Mouse (Mus musculus) heart, adult 11 months (tissue): Measurements from ENCODE around the gene Epha1.

Experiments used
- DNase-seq: peaks from one replicate; pipeline ENCODE4 v3.0.0; 2022

Epha1 gene

DNA sequence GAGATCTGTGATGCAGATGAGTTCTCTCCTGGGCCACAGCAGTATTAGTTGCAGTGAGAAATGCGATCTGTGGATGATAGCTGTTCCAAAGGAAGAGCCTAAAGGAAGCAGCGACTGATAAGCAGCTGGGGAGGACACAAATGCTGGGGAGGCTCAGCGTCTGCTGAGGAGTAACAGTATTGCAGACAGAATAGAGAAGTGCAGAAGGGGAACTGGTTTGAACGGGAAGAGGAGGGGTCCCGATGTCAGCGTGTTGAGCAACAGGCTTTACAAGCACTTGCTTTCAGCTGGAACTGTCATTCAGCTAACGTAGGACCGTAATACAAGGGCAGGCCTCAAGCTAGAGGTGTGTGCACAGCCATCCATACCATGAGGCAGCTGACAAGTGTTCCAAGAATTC is 19.9 kb downstream of the Epha1 start:
- DNase-seq = peak; percentile 97

GRCm38 (mm10) chr6:42352486-42352846 is 20.6 kb downstream of the Epha1 start:
- no peak for DNase-seq

DNA sequence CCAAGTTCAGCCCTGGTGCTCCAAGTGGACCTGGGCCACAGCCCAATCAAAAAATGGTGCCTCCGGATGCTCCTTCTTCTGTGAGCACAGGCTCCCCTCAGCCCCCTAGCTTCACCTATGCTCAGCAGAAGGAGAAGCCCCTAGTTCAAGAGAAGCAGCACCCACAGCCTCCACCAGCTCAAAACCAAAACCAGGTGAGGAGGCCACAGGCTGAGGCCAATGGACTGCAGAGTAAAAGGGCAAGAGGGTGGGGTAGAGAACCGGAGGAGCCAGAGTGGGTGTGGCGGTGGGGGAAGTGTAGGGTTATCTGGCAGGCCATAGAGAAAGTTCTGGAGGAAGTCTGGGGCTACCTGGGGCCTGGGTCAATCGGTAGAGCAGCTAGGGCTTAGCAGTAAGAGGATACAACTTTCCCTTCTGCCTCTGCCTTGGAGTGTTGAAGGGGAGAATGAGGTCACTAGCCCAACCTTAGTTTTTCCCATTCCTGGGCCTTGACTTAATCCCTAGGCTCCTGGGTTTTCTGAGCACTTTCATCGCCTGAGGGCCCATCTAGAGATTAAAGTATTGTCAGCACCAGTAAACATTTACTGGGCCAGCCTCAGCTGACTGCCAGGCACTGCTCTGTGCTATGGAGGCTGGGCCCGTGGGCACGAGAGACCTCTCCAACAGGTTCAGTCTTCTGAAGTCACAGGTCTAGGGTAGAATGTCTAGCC is 21.1 kb downstream of the Epha1 start:
- DNase-seq = peak; percentile 96

GRCm38 (mm10) chr6:42350968-42351775 is 21.9 kb downstream of the Epha1 start:
- peak; percentile 95 for DNase-seq

GRCm38 (mm10) chr6:42350021-42350967 is 22.8 kb downstream of the Epha1 start:
- DNase-seq = peak; percentile 99

- DNase-seq = peak; percentile 100
Observed at GRCm38 (mm10) chr6:42349426-42350020, 23.5 kb downstream of the Epha1 start, which contains the start of gene Zyx. Gene Zyx (plus strand): TSS chr6:42349630.

GRCm38 (mm10) chr6:42349006-42349425 is 24.1 kb downstream of the Epha1 start:
- peak; percentile 98 for DNase-seq

- peak; percentile 92 for DNase-seq
Observed at GRCm38 (mm10) chr6:42348281-42349005, 24.6 kb downstream of the Epha1 start.

DNA sequence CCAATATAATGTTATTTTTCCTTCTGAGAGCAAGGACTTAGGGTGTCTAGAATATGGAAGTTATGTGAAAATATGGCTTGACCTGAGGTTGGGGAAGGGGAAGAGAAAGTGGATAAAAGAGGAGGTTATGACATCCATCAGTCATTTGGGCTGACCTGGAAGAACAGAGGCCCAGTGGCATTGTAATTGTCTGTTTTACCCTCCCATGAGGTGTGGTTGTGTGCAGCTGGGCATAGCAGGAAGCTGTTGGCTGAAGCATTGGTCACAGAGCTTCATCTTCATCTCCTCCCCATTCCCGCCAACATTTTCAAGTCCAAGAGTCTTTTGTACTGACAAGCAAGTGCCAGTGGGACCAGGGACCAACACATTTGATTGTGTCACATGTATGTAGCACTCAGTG is 28.8 kb downstream of the Epha1 start:
- peak; percentile 92 for DNase-seq

- peak; percentile 91 for DNase-seq
Observed at GRCm38 (mm10) chr6:42343361-42344120, 29.5 kb downstream of the Epha1 start.

DNA sequence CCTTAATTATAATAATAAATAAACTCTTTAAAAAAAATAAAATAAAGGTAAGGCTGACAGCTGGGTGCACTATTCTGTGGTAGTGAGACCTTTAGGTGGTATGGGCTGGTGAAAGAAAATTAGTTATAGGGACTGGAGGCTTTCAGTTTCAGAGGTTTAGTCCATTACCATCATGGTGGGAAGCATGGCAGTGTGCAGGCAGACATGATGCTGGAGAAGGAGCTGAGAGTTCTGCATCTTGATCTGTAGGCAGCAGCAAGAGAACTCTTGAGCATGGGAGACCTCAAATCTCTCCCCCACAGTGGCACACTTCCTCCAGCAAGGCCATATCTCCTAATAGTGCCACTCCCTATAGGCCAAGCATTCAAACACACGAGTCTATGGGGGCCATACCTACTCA is 30.9 kb downstream of the Epha1 start:
- peak; percentile 62 for DNase-seq

GRCm38 (mm10) chr6:42339981-42340380 is 33.1 kb downstream of the Epha1 start:
- DNase-seq = peak; percentile 96

- no peak for DNase-seq
Observed at GRCm38 (mm10) chr6:42339189-42339588, 33.9 kb downstream of the Epha1 start.

DNA sequence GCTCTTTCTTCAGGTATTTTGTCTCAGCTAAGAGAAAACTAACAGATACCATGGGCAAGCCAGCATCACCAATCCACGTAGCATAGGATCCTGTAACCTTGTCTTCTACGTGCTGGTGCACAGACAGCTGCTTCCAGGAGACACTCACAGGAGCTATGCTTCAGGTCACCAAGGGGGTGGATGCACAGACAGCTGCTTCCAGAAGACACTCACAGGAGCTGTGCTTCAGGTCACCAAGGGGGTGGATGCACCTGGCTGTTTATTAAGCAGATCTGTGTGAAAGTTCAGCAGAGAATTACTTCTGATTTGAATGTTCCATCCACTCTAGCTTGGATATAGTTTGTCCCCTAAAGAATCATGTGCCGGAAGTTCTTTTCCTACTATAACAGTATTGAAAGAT is 42.1 kb downstream of the Epha1 start:
- DNase-seq = peak; percentile 68

DNA sequence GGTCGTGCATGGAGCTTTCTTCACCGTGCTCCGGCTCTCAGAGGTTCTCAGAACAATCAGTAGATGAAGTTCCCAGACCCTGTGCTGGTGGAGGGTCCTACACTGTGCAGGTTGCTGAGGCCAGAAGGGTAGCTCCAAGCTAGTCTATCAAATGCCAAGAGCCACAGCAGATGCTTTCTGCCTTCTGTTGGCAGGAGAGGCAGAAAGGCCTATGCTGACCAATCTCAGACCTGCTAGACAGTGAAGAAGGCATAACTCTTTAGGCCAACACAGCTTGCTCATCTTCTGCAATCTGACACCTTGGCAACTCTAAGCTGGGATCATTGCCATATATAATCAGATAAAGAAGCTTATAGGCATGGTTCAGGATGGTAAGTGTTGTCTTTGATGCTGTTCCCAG is 42.9 kb downstream of the Epha1 start:
- DNase-seq = peak; percentile 62

GRCm38 (mm10) chr6:42328757-42329156 is 44.3 kb downstream of the Epha1 start:
- DNase-seq = no peak

- no peak for DNase-seq
Observed at GRCm38 (mm10) chr6:42326509-42326908, 46.6 kb downstream of the Epha1 start.

DNA sequence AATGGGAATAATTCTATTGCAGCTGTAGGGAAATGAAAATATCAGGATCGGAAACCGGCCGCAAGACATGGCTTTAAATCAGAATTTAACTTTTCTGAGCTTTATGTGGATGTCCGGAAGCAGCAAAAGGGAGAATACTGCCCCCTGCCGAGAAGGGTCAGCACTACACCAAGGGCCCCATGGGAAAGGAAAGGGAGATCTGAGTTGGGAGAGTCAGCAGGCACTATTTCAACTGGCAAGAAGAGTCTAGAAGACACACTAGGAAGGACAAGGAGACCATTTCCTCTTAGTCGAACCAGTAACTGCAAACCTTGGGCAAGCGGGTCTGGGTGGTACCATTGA is 47.8 kb downstream of the Epha1 start:
- DNase-seq = peak; percentile 97

- DNase-seq = peak; percentile 95
Observed at GRCm38 (mm10) chr6:42324482-42325267, 48.4 kb downstream of the Epha1 start, which contains the start of gene Fam131b. Gene Fam131b (minus strand): TSS chr6:42324643.

GRCm38 (mm10) chr6:42324067-42324481 is 49.0 kb downstream of the Epha1 start:
- peak; percentile 92 for DNase-seq
